Mouse (Mus musculus) thymus, adult 2 months (tissue): ENCODE data around the gene Tbx10.

Experiments used
- CTCF ChIP-seq: fragments of 200-500 bp; IDR thresholded peaks from 2 replicates; pipeline ENCODE4 v1.5.1; 2012; ENCODE audit warnings: mild to moderate bottlenecking, control low read depth, low read length, moderate library complexity, borderline replicate concordance; ENCODE audit not compliant: control insufficient read depth, poor library complexity, insufficient read depth; ENCODE audit errors: extremely low read depth
- POLR2A ChIP-seq: fragments of 200-500 bp; IDR thresholded peaks from 2 replicates; pipeline ENCODE4 v1.6.1; 2012; ENCODE audit warnings: mild to moderate bottlenecking, low read length, control low read depth, moderate library complexity; ENCODE audit not compliant: control insufficient read depth, poor library complexity, insufficient read depth; ENCODE audit errors: extremely low read depth

- TF ChIP-seq POLR2A (no peak), CTCF (no peak)
Measured at GRCm38 (mm10) chr19:4000949-4001525, 8.5 kb downstream of the Tbx10 start.
